Mouse (Mus musculus) lung, embryonic 16.5 days (tissue): ENCODE data around the gene Clybl. TPM values are rescaled to one million over a fixed set of nuclear protein-coding genes. Genes with fewer than 3 reads are reported as not detected.

Experiments used
- ATAC-seq: fragments of 200-750 bp; cut with Nextera tagmentation; 2 replicates; pipeline ENCODE4 v1.8.0; 2017; ENCODE audit warnings: low read depth, mild to moderate bottlenecking, moderate library complexity
- H3K27ac ChIP-seq: fragments of 300-500 bp; sonication (generic); 2 replicates; pipeline ENCODE4 v1.5.1; 2014; ENCODE audit warnings: mild to moderate bottlenecking, control low read depth, low read length
- H3K27me3 ChIP-seq: fragments of 300-500 bp; sonication (generic); 2 replicates; pipeline ENCODE4 v1.6.1; 2014; ENCODE audit warnings: low read depth, low read length, mixed read lengths; ENCODE audit not compliant: control insufficient read depth, insufficient read depth
- H3K36me3 ChIP-seq: fragments of 300-500 bp; sonication (generic); 2 replicates; pipeline ENCODE4 v1.6.1; 2014; ENCODE audit warnings: low read length; ENCODE audit not compliant: control insufficient read depth, insufficient read depth
- H3K4me1 ChIP-seq: fragments of 300-500 bp; sonication (generic); replicated peaks from 2 replicates; pipeline ENCODE4 v1.6.1; 2014; ENCODE audit warnings: low read length, mixed read lengths; ENCODE audit not compliant: control insufficient read depth, insufficient read depth
- H3K4me2 ChIP-seq: fragments of 300-500 bp; sonication (generic); 2 replicates; pipeline ENCODE4 v1.6.1; 2014; ENCODE audit warnings: low read depth, low read length, control low read depth
- H3K4me3 ChIP-seq: fragments of 300-500 bp; sonication (generic); 2 replicates; pipeline ENCODE4 v1.5.1; 2014; ENCODE audit warnings: mild to moderate bottlenecking, low read length, control low read depth
- H3K9ac ChIP-seq: fragments of 300-500 bp; sonication (generic); 2 replicates; pipeline ENCODE4 v1.6.1; 2014; ENCODE audit warnings: low read length, control low read depth
- H3K9me3 ChIP-seq: fragments of 300-500 bp; sonication (generic); 2 replicates; pipeline ENCODE4 v1.6.1; 2016; ENCODE audit warnings: low read length; ENCODE audit not compliant: control insufficient read depth
- WGBS: fragments of 180-500 bp; shearing (Covaris S2); extraction: QIAGEN DNeasy Blood & Tissue Kit; methylation state at CpG from one replicate; pipeline ENCODE4 v1.1.7; 2014; 5-methylcytosine and 5-hydroxymethylcytosine counted together
- polyA plus RNA-seq: library from polyadenylated mRNA; unstranded; fragments of >200 nt; fragmentation: Nextera tagmentation; extraction: Ambion mirVana; gene quantifications from 2 replicates; pipeline ENCODE4 v1.2.1, GENCODE M21; 2015

The Clybl gene
- polyA plus RNA-seq, 1 experiment from 2014 or later, result 22.3 TPM

DNA sequence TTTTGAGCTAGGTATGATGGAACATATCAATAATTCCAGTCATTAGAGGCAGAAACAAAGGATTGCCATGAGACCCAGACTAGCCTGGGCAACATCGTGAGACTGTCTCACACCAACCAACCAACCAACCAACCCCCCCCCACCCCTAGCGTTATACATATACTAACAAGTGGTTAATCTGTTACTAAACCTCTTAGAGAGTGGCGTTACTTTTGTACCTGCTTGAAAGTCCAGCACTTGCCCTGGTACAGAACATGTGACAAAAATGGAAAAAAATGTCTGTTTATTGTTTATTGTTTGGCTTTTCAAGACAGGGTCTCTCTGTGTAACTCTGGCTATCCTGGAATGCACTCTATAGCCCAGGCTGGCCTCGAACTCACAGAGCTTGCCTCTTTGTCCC is 35.7 kb downstream of the Clybl start:
- no peaks in the 10 kb centered on the region for H3K27me3 ChIP-seq
- H3K4me1 ChIP-seq, result no peaks in the 10 kb centered on the region
- no peak overlapping the region for H3K27ac ChIP-seq
- no peak overlapping the region for H3K4me3 ChIP-seq
- ATAC-seq, result no peak
- 73% methylated on average over 4 of the region's 4 CpGs for WGBS
- H3K36me3 ChIP-seq, result no peaks in the 10 kb centered on the region
- H3K4me2 ChIP-seq, result no peak overlapping the region
- H3K9ac ChIP-seq, result no peak overlapping the region
- H3K9me3 ChIP-seq, result no peaks in the 10 kb centered on the region

DNA sequence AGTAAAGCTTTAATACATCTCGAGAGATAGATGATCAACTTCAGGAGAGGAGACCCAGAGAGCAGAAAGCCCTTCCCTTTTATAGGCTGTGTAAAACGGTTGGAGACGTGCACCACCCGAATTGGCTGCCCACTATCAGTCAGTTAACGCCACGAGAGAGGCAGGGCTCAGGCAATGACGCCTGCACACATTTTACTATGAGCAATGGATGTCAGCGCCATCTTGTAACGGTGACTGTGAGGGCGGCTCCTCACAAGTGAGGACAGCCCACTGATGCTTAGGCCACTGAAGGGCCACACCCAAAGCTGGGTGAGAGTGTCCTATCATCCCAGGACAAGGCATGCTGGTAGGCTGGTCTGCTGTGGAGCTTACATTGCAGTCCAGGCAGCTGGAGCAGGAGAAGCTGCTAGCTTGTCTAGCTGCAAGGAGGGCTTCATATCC is 41.5 kb downstream of the Clybl start:
- Histone ChIP-seq H3K4me1 (no peaks in the 10 kb centered on the region), H3K4me3 (no peak overlapping the region), H3K27me3 (peaks cover 37% of the 10 kb centered on the region), H3K9me3 (no peaks in the 10 kb centered on the region), H3K4me2 (no peak overlapping the region), H3K9ac (no peak overlapping the region), H3K27ac (no peak overlapping the region), H3K36me3 (no peaks in the 10 kb centered on the region)
- WGBS, result 61% methylated on average over 10 of the region's 10 CpGs
- ATAC-seq, result no peak

DNA sequence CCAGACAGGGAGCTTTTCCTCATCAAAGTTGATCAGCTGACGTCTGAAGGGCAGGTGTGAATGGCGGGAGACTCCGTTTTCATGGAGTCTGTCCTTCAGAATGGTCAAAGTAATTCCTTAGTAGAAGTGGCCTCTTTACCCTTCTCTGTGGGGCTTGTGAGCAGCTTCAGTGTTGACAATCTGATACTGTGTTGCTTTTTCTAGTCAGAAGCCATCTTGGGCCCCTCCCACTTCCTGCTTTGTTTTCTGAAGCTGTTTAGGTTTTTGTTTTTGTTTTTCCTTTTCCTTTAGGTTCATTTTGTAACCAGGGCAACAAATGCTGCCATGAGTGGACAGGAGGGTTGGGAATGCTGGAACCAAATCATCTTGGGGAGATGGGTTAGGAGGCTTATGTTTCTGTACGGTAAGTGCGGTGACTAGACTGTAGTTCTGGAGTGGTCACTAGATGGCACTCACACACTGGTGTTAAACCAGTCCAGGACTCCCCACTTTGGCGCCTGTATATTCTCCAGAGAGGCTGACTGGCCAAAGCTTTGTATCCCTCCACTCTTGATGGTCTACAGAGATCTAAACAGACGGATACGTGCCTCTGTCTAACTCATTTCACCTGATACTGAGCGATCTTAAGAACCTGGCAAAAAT is 42.1 kb downstream of the Clybl start:
- ATAC-seq, result peak; percentile 85
- peak overlapping the region; percentile 27; the same call in 1 of the 2 replicates for H3K4me3 ChIP-seq
- H3K4me2 ChIP-seq, result peak overlapping the region; percentile 33
- 15% methylated on average over 9 of the region's 9 CpGs for WGBS
- no peaks in the 10 kb centered on the region for H3K4me1 ChIP-seq
- no peaks in the 10 kb centered on the region for H3K9me3 ChIP-seq
- no peak overlapping the region for H3K9ac ChIP-seq
- no peaks in the 10 kb centered on the region for H3K36me3 ChIP-seq
- no peak overlapping the region for H3K27ac ChIP-seq
- H3K27me3 ChIP-seq, result peaks cover 37% of the 10 kb centered on the region

DNA sequence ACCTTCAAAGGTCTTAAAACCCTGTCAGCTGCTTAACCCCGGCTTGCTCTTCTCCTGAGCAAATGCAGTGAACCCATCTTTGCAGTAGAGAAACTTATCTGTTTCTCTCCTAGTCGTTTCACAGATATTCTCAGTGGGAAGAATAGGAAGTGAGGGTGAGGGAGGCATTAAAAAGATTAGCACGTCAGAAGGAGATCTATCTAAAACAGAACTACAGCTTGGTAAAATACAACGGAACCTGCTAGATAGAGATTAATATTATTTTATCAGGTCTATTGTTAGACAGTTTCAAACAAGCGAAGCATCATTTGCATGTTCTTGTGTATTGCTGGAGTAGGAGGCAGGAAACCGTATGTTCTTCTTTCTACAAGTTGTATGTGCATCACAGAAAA is 42.6 kb downstream of the Clybl start:
- H3K27ac ChIP-seq, result no peak overlapping the region
- peaks cover 42% of the 10 kb centered on the region for H3K27me3 ChIP-seq
- no peaks in the 10 kb centered on the region for H3K9me3 ChIP-seq
- H3K4me1 ChIP-seq, result no peaks in the 10 kb centered on the region
- no peak for ATAC-seq
- 48% methylated on average over 6 of the region's 6 CpGs for whole genome bisulfite sequencing
- H3K4me3 ChIP-seq, result no peak overlapping the region
- no peak overlapping the region for H3K4me2 ChIP-seq
- no peak overlapping the region for H3K9ac ChIP-seq
- H3K36me3 ChIP-seq, result no peaks in the 10 kb centered on the region

DNA sequence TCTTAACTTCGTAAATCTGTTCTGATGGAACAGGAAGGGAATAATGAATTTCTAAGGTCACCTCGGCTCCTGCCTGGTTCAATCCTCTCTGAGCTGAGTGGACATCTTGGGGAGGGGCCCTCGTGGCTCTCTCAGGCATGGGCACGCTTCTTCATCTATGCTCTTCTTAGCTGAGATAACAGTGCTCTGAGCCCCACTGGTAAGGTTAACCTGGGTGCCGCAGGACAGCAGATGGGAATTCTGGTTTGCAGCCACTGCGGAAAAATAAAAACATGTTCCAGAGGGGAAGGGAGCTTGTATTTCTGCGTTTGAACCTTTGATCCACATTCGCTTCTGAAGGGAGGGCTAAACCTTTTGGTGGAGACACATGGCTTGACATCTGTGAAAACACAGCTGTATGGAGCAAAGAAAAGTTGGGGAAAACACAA is 43.0 kb downstream of the Clybl start:
- 55% methylated on average over 8 of the region's 8 CpGs for WGBS
- H3K9ac ChIP-seq, result no peak overlapping the region
- no peaks in the 10 kb centered on the region for H3K9me3 ChIP-seq
- no peaks in the 10 kb centered on the region for H3K36me3 ChIP-seq
- no peak overlapping the region for H3K4me3 ChIP-seq
- no peak for ATAC-seq
- no peaks in the 10 kb centered on the region for H3K4me1 ChIP-seq
- H3K4me2 ChIP-seq, result no peak overlapping the region
- H3K27me3 ChIP-seq, result peaks cover 44% of the 10 kb centered on the region
- no peak overlapping the region for H3K27ac ChIP-seq

DNA sequence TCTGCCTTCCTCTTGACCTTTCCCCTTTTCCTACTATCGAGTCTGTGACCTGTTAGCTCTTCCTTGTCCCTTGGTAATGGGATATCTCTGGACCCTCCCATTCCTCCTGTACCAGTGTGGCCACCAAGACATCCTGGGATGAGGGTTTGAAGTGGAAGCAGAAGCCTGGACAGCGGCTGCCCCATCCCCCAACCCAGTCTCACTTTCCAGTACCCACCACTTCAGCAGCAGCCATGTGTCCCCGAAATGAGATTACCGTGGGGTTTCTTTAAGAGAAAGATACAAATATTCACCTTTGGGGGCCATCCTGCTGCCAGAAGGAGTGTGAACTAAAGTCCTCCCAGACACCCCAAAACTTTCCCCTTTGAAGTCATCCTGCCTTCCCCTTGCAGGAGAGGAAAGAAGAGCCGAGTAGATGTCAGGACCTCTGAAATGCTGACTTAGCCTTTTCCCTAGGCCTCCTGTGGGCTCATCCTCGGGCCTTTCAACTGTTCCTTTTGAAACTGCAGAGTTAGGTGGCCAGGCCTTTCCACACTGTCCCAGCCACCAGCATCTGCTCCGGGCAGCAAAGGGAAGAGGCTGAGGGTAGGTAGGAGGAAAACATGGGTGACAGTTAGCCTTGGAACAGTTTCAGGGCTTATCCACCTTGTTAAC is 44.1 kb downstream of the Clybl start:
- Histone ChIP-seq H3K4me1 (no peaks in the 10 kb centered on the region), H3K9ac (no peak overlapping the region), H3K9me3 (no peaks in the 10 kb centered on the region), H3K4me3 (no peak overlapping the region), H3K4me2 (no peak overlapping the region), H3K27ac (no peak overlapping the region), H3K27me3 (peaks cover 53% of the 10 kb centered on the region), H3K36me3 (no peaks in the 10 kb centered on the region)
- WGBS, result 26% methylated on average over 7 of the region's 7 CpGs
- ATAC-seq, result no peak

DNA sequence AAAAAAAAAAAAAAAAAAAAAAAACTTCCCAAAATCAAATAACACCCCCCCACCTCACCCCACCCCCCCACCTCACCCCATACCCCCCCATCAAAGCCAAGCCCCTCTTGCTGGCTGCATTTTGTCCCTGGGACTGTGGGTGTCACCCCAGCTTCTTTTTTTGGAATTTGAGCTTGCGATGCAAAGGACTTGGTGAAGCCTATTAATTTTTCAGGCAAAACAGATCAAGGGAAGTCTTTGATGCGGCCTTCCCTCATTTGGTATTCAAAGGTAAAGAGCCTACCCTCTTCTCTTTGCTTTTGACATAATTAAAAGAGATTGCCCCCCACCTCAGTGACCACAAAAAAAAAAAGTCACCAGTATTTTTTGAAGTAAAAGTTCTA is 44.6 kb downstream of the Clybl start:
- no peak overlapping the region for H3K9ac ChIP-seq
- H3K4me3 ChIP-seq, result no peak overlapping the region

DNA sequence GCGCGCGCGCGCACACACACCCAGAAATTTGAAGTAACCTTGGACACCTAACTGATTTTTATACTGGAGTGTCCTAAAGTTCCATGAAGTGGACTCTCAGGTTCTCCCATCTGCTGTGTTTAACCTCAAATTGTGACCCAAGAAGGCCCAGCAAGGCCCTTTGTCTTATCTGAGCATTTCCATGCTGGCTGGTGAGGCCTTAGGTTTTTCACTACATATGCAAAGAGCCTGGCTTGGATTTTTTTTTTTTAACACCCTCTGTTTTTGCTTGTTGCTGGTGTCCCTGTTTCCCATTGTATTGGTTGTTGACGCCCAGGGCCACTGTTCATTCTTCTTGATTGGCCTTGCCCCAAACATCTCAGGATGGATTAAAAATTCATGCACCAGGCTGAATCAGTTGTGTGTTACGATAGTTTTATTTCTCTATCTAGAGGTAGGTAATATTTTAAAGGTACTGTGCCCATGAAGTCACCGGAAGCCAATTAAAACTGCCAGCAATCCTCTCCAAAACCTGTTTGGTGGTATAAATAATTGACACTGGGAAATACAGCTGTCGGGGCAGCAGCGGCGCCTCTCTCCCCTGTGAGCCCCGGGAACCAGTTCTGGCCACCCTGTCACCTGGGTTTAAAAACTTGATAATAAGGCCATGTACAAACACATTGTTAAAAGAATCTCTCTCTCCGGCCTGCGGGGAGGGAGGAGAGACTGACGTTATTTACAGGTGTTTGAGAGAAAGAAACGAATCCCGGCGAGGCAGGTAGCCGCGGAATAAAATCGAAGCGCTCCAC is 45.4 kb downstream of the Clybl start:
- H3K27ac ChIP-seq, result no peak overlapping the region
- H3K36me3 ChIP-seq, result no peaks in the 10 kb centered on the region
- no peak for ATAC-seq
- no peaks in the 10 kb centered on the region for H3K9me3 ChIP-seq
- no peak overlapping the region for H3K4me2 ChIP-seq
- H3K27me3 ChIP-seq, result peaks cover 61% of the 10 kb centered on the region
- 66% methylated on average over 22 of the region's 22 CpGs for WGBS
- H3K4me1 ChIP-seq, result no peaks in the 10 kb centered on the region
- H3K4me3 ChIP-seq, result no peak overlapping the region
- no peak overlapping the region for H3K9ac ChIP-seq

More for the DNA sequence above, 44.6 kb downstream of the Clybl start:
- no peak for ATAC-seq
- H3K27ac ChIP-seq, result no peak overlapping the region
- H3K27me3 ChIP-seq, result peaks cover 57% of the 10 kb centered on the region
- H3K4me2 ChIP-seq, result no peak overlapping the region
- no peaks in the 10 kb centered on the region for H3K36me3 ChIP-seq
- 80% methylated on average over 2 of the region's 2 CpGs for WGBS
- no peaks in the 10 kb centered on the region for H3K4me1 ChIP-seq
- no peaks in the 10 kb centered on the region for H3K9me3 ChIP-seq

DNA sequence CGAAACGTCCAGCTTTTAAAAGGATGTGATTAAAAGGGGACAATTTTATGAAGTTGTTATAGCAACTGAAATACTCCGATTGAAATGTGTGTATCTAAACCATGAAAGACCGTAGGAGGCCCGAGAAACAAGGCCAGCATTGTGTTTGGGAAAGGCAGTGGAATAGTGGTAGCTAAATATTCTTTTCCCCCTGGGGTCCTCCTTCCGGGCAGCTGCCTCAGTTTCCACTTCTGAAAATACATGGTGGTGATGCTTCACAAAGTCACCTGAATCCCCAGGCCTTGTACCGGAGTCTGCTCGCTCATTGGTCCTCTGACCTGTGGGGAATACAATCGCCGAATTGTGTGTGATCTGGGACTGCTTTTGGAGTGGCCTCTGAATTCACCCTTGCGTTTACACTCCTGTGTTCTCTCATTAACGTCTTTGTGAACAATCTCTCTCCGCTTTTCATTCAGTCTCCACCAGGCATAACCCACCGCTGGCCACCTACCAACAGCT is 46.0 kb downstream of the Clybl start:
- ATAC-seq, result no peak
- WGBS, result 46% methylated on average over 14 of the region's 14 CpGs

More for the DNA sequence above, 46.0 kb downstream of the Clybl start:
- Histone ChIP-seq H3K4me2 (no peak overlapping the region), H3K9ac (no peak overlapping the region), H3K4me1 (no peaks in the 10 kb centered on the region), H3K27me3 (peaks cover 61% of the 10 kb centered on the region), H3K9me3 (no peaks in the 10 kb centered on the region), H3K27ac (no peak overlapping the region), H3K4me3 (no peak overlapping the region), H3K36me3 (no peaks in the 10 kb centered on the region)
